Mouse (Mus musculus) midbrain, postnatal 0 days (tissue): ENCODE data around the gene Gimap3. TPM values are rescaled to one million over a fixed set of nuclear protein-coding genes. Genes with fewer than 3 reads are reported as not detected.

Experiments used
- ATAC-seq: fragments of 200-750 bp; cut with Nextera tagmentation; 2 replicates; pipeline ENCODE4 v1.8.0; 2017; ENCODE audit warnings: moderate number of reproducible peaks, mild to moderate bottlenecking, moderate TSS enrichment, moderate library complexity; ENCODE audit not compliant: low FRiP score
- DNase-seq: peaks from one replicate; pipeline ENCODE4 v3.0.0-alpha.2; 2015; ENCODE audit warnings: low spot score
- H3K27ac ChIP-seq: fragments of 300-500 bp; sonication (generic); 2 replicates; pipeline ENCODE4 v1.5.1; 2014; ENCODE audit warnings: low read depth, mild to moderate bottlenecking, low read length, mixed read lengths
- H3K27me3 ChIP-seq: fragments of 300-500 bp; sonication (generic); 2 replicates; pipeline ENCODE4 v1.6.1; 2014; ENCODE audit warnings: low read length, control low read depth, mixed read lengths; ENCODE audit not compliant: insufficient read depth
- H3K36me3 ChIP-seq: fragments of 300-500 bp; sonication (generic); 2 replicates; pipeline ENCODE4 v1.6.1; 2014; ENCODE audit warnings: low read length, control low read depth, mixed read lengths; ENCODE audit not compliant: insufficient read depth
- H3K4me1 ChIP-seq: fragments of 300-500 bp; sonication (generic); 2 replicates; pipeline ENCODE4 v1.6.1; 2014; ENCODE audit warnings: mild to moderate bottlenecking, control low read depth, antibody characterized with exemption, low read length, mixed read lengths; ENCODE audit not compliant: insufficient read depth
- H3K4me2 ChIP-seq: fragments of 300-500 bp; sonication (generic); 2 replicates; pipeline ENCODE4 v1.6.1; 2014; ENCODE audit warnings: low read depth, mild to moderate bottlenecking, low read length, mixed read lengths; ENCODE audit not compliant: poor library complexity, severe bottlenecking
- H3K4me3 ChIP-seq: fragments of 300-500 bp; sonication (generic); 2 replicates; pipeline ENCODE4 v1.5.1; 2014; ENCODE audit warnings: low read depth, mild to moderate bottlenecking, low read length, moderate library complexity
- H3K9ac ChIP-seq: fragments of 300-500 bp; sonication (generic); replicated peaks from 2 replicates; pipeline ENCODE4 v1.6.1; 2014; ENCODE audit warnings: mild to moderate bottlenecking, low read length, moderate library complexity, mixed read lengths; ENCODE audit not compliant: poor library complexity, severe bottlenecking
- H3K9me3 ChIP-seq: fragments of 300-500 bp; sonication (generic); 2 replicates; pipeline ENCODE4 v1.6.1; 2016; ENCODE audit warnings: low read length, control low read depth
- CTCF ChIP-seq: IDR thresholded peaks from 2 replicates; pipeline ENCODE4 v1.5.1; 2016; ENCODE audit warnings: antibody characterized with exemption, mild to moderate bottlenecking
- WGBS: fragments of 180-500 bp; shearing (Covaris S2); extraction: QIAGEN DNeasy Blood & Tissue Kit; methylation state at CpG from one replicate; pipeline ENCODE4 v1.1.7; 2014; 5-methylcytosine and 5-hydroxymethylcytosine counted together
- polyA plus RNA-seq: library from polyadenylated mRNA; unstranded; fragments of >200 nt; fragmentation: Nextera tagmentation; extraction: Ambion mirVana; gene quantifications from 2 replicates; pipeline ENCODE4 v1.2.1, GENCODE M21; 2015
- total RNA-seq: library from RNA; depleted of rRNA; stranded (reverse); fragments of >200 nt; gene quantifications from 2 replicates; pipeline ENCODE4 v1.2.3, GENCODE M21; 2014

The Gimap3 gene
- total and polyA plus RNA-seq, 2 experiments from 2014 or later: not detected

GRCm38 (mm10) chr6:48747091-48747966 lies 23.3 kb downstream of the Gimap3 start:
- no peak overlapping the region for H3K27ac ChIP-seq
- H3K4me2 ChIP-seq: no peak overlapping the region
- H3K9me3 ChIP-seq: no peaks in the 10 kb centered on the region
- no peak overlapping the region for H3K9ac ChIP-seq
- no peaks in the 10 kb centered on the region for H3K4me1 ChIP-seq
- no peak for DNase-seq
- no peak for ATAC-seq
- 82% methylated on average over 7 of the region's 7 CpGs for WGBS
- no peak for TF ChIP-seq CTCF
- no peaks in the 10 kb centered on the region for H3K27me3 ChIP-seq
- no peaks in the 10 kb centered on the region for H3K36me3 ChIP-seq
- no peak overlapping the region for H3K4me3 ChIP-seq

GRCm38 (mm10) chr6:48745959-48746889 lies 24.4 kb downstream of the Gimap3 start, which contains the start of gene Gimap5:
Gene Gimap5, plus strand, starts transcription at chr6:48746197.
- no peak for ATAC-seq
- no peaks in the 10 kb centered on the region for H3K36me3 ChIP-seq
- no peaks in the 10 kb centered on the region for H3K9me3 ChIP-seq
- 0 out of 2 replicates have a peak within 1 kb of the TSS, but pooled peaks have one; percentile 13 for H3K4me2 ChIP-seq
- no peaks in the 10 kb centered on the region for H3K27me3 ChIP-seq
- no peak within 1 kb of the TSS for H3K27ac ChIP-seq
- H3K9ac ChIP-seq: no peak within 1 kb of the TSS
- WGBS: 47% methylated on average over 16 of the region's 16 CpGs
- peak; percentile 68 for TF ChIP-seq CTCF
- H3K4me1 ChIP-seq: no peaks in the 10 kb centered on the region
- no peak within 1 kb of the TSS for H3K4me3 ChIP-seq
- peak; percentile 46 for DNase-seq

- DNase-seq (no peak), ATAC-seq (no peak)
- TF ChIP-seq CTCF: no peak
- no peaks in the 10 kb centered on the region for H3K9me3 ChIP-seq
- WGBS: 72% methylated on average over 2 of the region's 2 CpGs
- H3K4me2 ChIP-seq: no peak overlapping the region
- no peaks in the 10 kb centered on the region for H3K4me1 ChIP-seq
- no peak overlapping the region for H3K4me3 ChIP-seq
- H3K36me3 ChIP-seq: no peaks in the 10 kb centered on the region
- no peaks in the 10 kb centered on the region for H3K27me3 ChIP-seq
- H3K9ac ChIP-seq: no peak overlapping the region
- H3K27ac ChIP-seq: no peak overlapping the region
Observed at GRCm38 (mm10) chr6:48745490-48745889, 25.2 kb downstream of the Gimap3 start.

- H3K9ac ChIP-seq: peak overlapping the region; percentile 45
- H3K4me1 ChIP-seq: no peaks in the 10 kb centered on the region
- WGBS: 6% methylated on average over 52 of the region's 52 CpGs
- H3K36me3 ChIP-seq: no peaks in the 10 kb centered on the region
- ATAC-seq (peak; percentile 67), DNase-seq (peak; percentile 12)
- H3K4me3 ChIP-seq: peak overlapping the region; percentile 36
- no peak for TF ChIP-seq CTCF
- peak overlapping the region; percentile 26; the same call in 1 of the 2 replicates for H3K27ac ChIP-seq
- peak overlapping the region; percentile 73 for H3K4me2 ChIP-seq
- no peaks in the 10 kb centered on the region for H3K27me3 ChIP-seq
- H3K9me3 ChIP-seq: no peaks in the 10 kb centered on the region
Observed at GRCm38 (mm10) chr6:48742422-48743351, 28.0 kb downstream of the Gimap3 start.

- DNase-seq: peak; percentile 15
- Histone ChIP-seq H3K9ac (no peak overlapping the region), H3K27ac (no peak overlapping the region), H3K9me3 (no peaks in the 10 kb centered on the region), H3K4me1 (no peaks in the 10 kb centered on the region), H3K27me3 (no peaks in the 10 kb centered on the region), H3K36me3 (no peaks in the 10 kb centered on the region), H3K4me2 (peak overlapping the region; percentile 73), H3K4me3 (peak overlapping the region; percentile 36; the same call in 1 of the 2 replicates)
- 34% methylated on average over 9 of the region's 9 CpGs for WGBS
- TF ChIP-seq CTCF: no peak
- peak; percentile 71 for ATAC-seq
Observed at GRCm38 (mm10) chr6:48741711-48742206, 28.9 kb downstream of the Gimap3 start.
